Mouse (Mus musculus): ENCODE data around the gene Mbtps1.

DNA sequence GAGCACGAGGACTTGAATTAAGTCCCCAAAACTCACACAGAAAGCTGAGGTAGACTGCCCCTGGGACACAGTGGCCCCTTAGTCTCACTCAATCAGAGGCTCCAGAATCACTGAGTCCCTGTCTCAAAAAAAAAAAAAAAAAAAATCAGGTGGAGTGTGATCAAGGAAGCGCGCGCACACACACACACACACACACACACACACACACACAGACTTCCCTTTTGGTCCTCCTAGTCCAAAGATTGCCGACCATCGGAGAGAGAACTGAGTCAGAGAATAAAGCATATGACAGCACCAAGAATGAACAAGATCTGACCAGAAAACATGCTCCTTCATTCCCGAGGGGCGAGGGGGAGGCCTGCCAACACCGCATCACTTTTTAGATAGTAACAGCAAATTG, 1.4 kb downstream of the Mbtps1 start:
- TF ChIP-seq POLR2A (IDR thresholded peaks at IDR 0.05; ENCODE audit: low read depth, low read length) (no peak), CTCF (IDR thresholded peaks at IDR 0.05; ENCODE audit: extremely low read depth, insufficient read depth, insufficient read length, insufficient replicate concordance) (no peak)
